Mouse (Mus musculus) CH12.LX (cell line): ENCODE data around the gene Cdh16.

Source experiments
- CTCF ChIP-seq, 2 experiments: IDR thresholded peaks in 1 of 2; conservative IDR thresholded peaks in 1 of 2; 2 replicates each; pipeline ENCODE4 v1.5.1; 2011 to 2012; ENCODE audit warnings: low read depth in 2 of 2, low read length in 2 of 2, improper control_type of control experiment in 1 of 2, inconsistent platforms in 1 of 2, mild to moderate bottlenecking in 1 of 2, moderate library complexity in 1 of 2
- IRF4 ChIP-seq: IDR thresholded peaks from 2 replicates; pipeline ENCODE4 v1.6.1; 2014; ENCODE audit warnings: low read depth, mild to moderate bottlenecking, inconsistent platforms, low read length, improper control_type of control experiment
- JUND ChIP-seq: conservative IDR thresholded peaks from 2 replicates; pipeline ENCODE4 v1.6.1; 2011; ENCODE audit warnings: low read depth, low read length, improper control_type of control experiment
- MEF2A ChIP-seq: IDR thresholded peaks from 2 replicates; pipeline ENCODE4 v1.6.1; 2014; ENCODE audit warnings: low read depth, mild to moderate bottlenecking, inconsistent platforms, low read length, improper control_type of control experiment, borderline replicate concordance
- MXI1 ChIP-seq: IDR thresholded peaks from 2 replicates; pipeline ENCODE4 v1.6.1; 2011; ENCODE audit warnings: mild to moderate bottlenecking, low read depth, low read length, improper control_type of control experiment

DNA sequence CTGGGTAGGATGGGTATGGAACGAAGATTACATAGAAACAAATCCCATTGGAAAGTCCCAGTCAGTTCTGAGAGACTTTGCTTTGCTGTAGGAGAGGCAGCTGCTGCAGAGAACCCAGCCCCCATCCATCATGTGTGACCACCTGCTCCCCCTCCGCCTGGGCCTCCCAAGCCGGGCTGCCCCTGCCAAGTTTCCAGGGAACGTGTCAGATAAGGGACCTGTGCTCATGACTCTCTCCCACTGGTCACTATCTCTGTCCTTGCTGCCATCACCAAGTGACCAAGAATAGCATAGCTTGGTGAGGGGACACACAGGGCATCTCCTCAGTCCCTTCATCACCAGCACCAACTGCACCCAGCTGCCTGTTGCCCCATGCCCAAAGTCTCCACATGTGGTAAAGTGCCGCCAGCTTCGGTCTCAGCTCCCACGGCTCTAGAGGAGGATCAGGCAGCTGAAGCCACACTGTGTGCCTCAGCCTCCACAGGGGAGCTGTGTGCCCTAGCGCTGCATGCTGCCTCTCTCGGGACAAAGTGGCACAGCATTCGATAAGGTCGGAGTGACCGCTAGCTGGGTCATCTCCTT lies 13.9 kb downstream of the Cdh16 start:
- TF ChIP-seq JUND (no peak), CTCF (conservative IDR thresholded peaks at IDR 0.05 in 1 of 2, IDR thresholded peaks at IDR 0.05 in 1 of 2; ENCODE audit: low read depth in 2 of 2, low read length in 2 of 2) (no peak), MEF2A (no peak), IRF4 (no peak), MXI1 (no peak)
